Mouse (Mus musculus): ENCODE results near the gene Snrpa. TPM values are rescaled to one million over a fixed set of nuclear protein-coding genes. Genes with fewer than 3 reads are reported as not detected.

Gene Snrpa
- polyA plus RNA-seq, 1 experiment from 2014 or later, result 257 TPM

- Histone ChIP-seq H3K9ac (no peak overlapping the region), H3K36me3 (peaks cover 20% of the 10 kb centered on the region), H3K4me1 (peaks cover 16% of the 10 kb centered on the region), H3K4me2 (no peak overlapping the region), H3K27ac (no peak overlapping the region), H3K9me3 (no peaks in the 10 kb centered on the region), H3K4me3 (no peak overlapping the region), H3K27me3 (no peaks in the 10 kb centered on the region)
- no peak for ATAC-seq (ENCODE audit: borderline replicate concordance, extremely low read depth, low FRiP score, low TSS enrichment)
- WGBS, result 90% methylated on average over 8 of the region's 8 CpGs
These were observed 1.6 kb upstream of the Snrpa start for GRCm38 (mm10) chr7:27197634-27198033.

DNA sequence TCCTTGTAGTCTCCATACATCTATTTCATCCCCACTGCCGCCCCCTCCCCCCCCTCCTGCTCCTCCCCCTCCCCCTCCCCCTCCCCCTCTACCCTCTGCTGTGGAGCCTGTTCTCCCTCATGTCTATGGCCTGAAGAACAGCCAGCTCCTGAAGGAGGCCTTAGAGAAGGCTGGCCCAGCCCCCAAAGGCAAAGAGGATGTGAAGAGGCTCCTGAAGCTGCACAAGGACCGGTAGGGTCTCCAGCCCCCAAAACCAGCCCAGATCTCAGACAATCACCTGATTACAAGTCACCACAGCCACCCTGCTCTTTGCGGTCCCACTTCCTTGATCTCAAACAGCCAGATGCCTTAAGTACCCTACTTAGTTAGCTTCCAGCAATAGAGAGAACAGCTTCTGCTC is 1.1 kb upstream of the Snrpa start:
- Histone ChIP-seq H3K36me3 (peaks cover 20% of the 10 kb centered on the region), H3K9me3 (no peaks in the 10 kb centered on the region), H3K4me1 (peaks cover 16% of the 10 kb centered on the region), H3K4me2 (no peak overlapping the region), H3K27ac (no peak overlapping the region), H3K27me3 (no peaks in the 10 kb centered on the region), H3K4me3 (no peak overlapping the region), H3K9ac (no peak overlapping the region)
- ATAC-seq (ENCODE audit: borderline replicate concordance, extremely low read depth, low FRiP score, low TSS enrichment), result no peak
- 80% methylated on average over 3 of the region's 3 CpGs for WGBS

- ATAC-seq (ENCODE audit: borderline replicate concordance, extremely low read depth, low FRiP score, low TSS enrichment), result no peak
- Histone ChIP-seq H3K4me2 (no peak overlapping the region; the same call in 1 of the 2 replicates), H3K4me3 (peak overlapping the region; percentile 4; the same call in 1 of the 2 replicates)
These were observed 2.3 kb downstream of the Snrpa start for GRCm38 (mm10) chr7:27193731-27194130.

GRCm38 (mm10) chr7:27192434-27192833 is 3.6 kb downstream of the Snrpa start:
- ATAC-seq (ENCODE audit: borderline replicate concordance, extremely low read depth, low FRiP score, low TSS enrichment), result no peak
- peaks cover 66% of the 10 kb centered on the region for H3K36me3 ChIP-seq
- no peak overlapping the region for H3K27ac ChIP-seq
- no peak overlapping the region for H3K4me3 ChIP-seq
- WGBS, result 89% methylated on average over 5 of the region's 5 CpGs
- H3K27me3 ChIP-seq, result no peaks in the 10 kb centered on the region
- H3K4me1 ChIP-seq, result peaks cover 16% of the 10 kb centered on the region
- no peak overlapping the region for H3K4me2 ChIP-seq
- H3K9ac ChIP-seq, result no peak overlapping the region
- H3K9me3 ChIP-seq, result no peaks in the 10 kb centered on the region

More at GRCm38 (mm10) chr7:27193731-27194130, 2.3 kb downstream of the Snrpa start:
- Histone ChIP-seq H3K9ac (peak overlapping the region; percentile 20), H3K9me3 (no peaks in the 10 kb centered on the region), H3K36me3 (peaks cover 53% of the 10 kb centered on the region), H3K4me1 (peaks cover 16% of the 10 kb centered on the region), H3K27ac (no peak overlapping the region), H3K27me3 (no peaks in the 10 kb centered on the region)
- WGBS, result 65% methylated on average over 4 of the region's 4 CpGs

DNA sequence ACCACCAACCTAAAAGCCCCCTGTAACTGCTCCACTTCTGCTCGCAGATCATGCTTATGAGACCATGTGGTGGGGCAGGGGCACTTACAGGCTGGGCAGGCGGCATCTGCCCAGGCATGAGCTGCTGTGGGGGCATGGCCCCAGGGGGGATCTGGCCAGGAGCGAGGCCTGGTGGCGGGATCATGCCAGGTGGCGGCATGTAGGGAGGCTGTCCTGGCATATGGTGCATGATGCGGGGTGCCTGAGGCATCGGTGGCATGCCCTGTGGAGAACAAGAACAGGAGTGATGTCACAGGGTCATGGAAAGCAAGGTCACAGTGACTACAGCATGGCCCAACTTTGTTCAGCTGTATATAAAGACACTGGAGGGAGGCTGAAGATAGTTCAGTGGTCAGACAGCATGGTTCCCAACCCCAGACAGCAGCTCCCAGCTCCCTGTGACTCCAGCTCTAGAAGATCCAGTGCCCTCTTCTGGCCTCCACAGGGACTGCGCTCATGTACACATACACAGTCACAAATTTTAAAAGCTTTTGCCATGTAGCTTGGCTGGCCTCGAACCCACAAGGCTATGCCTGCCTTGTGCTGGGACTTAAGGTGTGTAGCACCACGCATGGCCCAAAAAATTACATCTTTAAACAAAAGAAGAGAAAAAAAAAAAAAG is 6.7 kb downstream of the Snrpa start:
- H3K4me3 ChIP-seq, result no peak overlapping the region
- ATAC-seq (ENCODE audit: borderline replicate concordance, extremely low read depth, low FRiP score, low TSS enrichment), result no peak
- H3K4me2 ChIP-seq, result no peak overlapping the region
- no peaks in the 10 kb centered on the region for H3K27me3 ChIP-seq
- no peaks in the 10 kb centered on the region for H3K9me3 ChIP-seq
- no peak overlapping the region for H3K9ac ChIP-seq
- WGBS, result 93% methylated on average over 10 of the region's 10 CpGs
- H3K36me3 ChIP-seq, result peaks cover 96% of the 10 kb centered on the region
- H3K4me1 ChIP-seq, result peaks cover 7% of the 10 kb centered on the region
- H3K27ac ChIP-seq, result no peak overlapping the region

DNA sequence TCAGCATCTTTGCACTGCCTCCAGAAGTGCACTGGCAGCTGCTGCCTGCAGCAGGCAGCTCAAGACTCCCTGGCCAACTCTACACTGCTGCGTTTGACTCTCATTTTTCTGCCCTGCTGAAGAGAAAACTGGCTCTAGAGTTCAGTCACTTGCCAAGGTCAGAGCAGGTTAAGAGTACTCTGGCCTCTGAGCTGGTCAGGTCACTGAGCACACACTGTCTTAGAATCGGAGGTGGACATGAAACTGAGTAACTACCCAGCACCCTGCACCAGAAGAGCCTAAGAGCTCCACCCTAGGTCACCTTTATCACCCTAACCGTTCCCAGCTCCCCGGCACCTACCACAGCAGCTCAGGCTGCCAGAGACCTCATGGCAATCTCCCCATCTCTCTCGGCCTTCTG is 10.1 kb downstream of the Snrpa start:
- Histone ChIP-seq H3K27me3 (no peaks in the 10 kb centered on the region), H3K9me3 (no peaks in the 10 kb centered on the region), H3K4me3 (no peak overlapping the region), H3K9ac (no peak overlapping the region), H3K27ac (no peak overlapping the region), H3K36me3 (peaks cover 75% of the 10 kb centered on the region), H3K4me1 (0 out of 2 replicates have a peak, but pooled peaks cover 1% of the 10 kb centered on the region), H3K4me2 (no peak overlapping the region)
- no peak for ATAC-seq (ENCODE audit: borderline replicate concordance, extremely low read depth, low FRiP score, low TSS enrichment)
- WGBS, result 91% methylated on average over 5 of the region's 5 CpGs

GRCm38 (mm10) chr7:27184964-27185363 is 11.1 kb downstream of the Snrpa start:
- Histone ChIP-seq H3K4me3 (no peak overlapping the region), H3K9ac (no peak overlapping the region), H3K36me3 (peaks cover 65% of the 10 kb centered on the region), H3K4me1 (peaks cover 10% of the 10 kb centered on the region; the same call in 1 of the 2 replicates), H3K9me3 (no peaks in the 10 kb centered on the region), H3K4me2 (no peak overlapping the region), H3K27ac (no peak overlapping the region), H3K27me3 (no peaks in the 10 kb centered on the region)
- ATAC-seq (ENCODE audit: borderline replicate concordance, extremely low read depth, low FRiP score, low TSS enrichment), result no peak
- WGBS, result 68% methylated on average over 3 of the region's 3 CpGs

DNA sequence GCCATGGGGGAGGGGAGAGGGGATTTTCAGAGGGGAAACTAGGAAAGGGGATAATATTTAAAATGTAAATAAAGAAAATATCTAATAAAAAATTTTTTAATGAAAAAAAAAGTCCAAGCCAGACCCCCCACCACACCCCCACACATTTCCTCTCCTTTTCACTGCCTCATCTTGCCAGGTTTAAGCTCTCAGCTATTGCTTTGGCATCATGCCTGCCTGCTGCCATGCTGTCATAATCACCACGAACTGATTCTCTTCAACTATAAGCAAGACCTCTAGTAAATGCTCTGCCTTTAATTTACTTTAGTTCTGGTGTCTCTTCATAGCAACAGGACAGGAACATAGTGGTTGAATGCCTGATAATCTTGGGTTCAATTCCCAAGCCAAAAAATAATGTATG is 13.6 kb downstream of the Snrpa start:
- Histone ChIP-seq H3K36me3 (peaks cover 40% of the 10 kb centered on the region), H3K4me2 (no peak overlapping the region), H3K9me3 (no peaks in the 10 kb centered on the region), H3K27me3 (no peaks in the 10 kb centered on the region), H3K9ac (no peak overlapping the region), H3K4me3 (no peak overlapping the region), H3K27ac (peak overlapping the region; percentile 98), H3K4me1 (peaks cover 24% of the 10 kb centered on the region)
- WGBS, result 57% methylated on average over 1 of the region's 1 CpGs
- ATAC-seq (ENCODE audit: borderline replicate concordance, extremely low read depth, low FRiP score, low TSS enrichment), result no peak

GRCm38 (mm10) chr7:27180837-27181695 is 15.0 kb downstream of the Snrpa start, which contains the start of the genes Gm21983 and Mia:
Gene Gm21983 (minus strand): TSS chr7:27181086.
Gene Mia (minus strand): TSS chr7:27181157.
- Histone ChIP-seq H3K27ac (peak within 1 kb of the TSS; percentile 98), H3K9ac (peak within 1 kb of the TSS; percentile 35), H3K4me2 (peak within 1 kb of the TSS; percentile 58), H3K4me3 (peak within 1 kb of the TSS; percentile 82), H3K4me1 (peaks cover 25% of the 10 kb centered on the region), H3K36me3 (peaks cover 26% of the 10 kb centered on the region), H3K9me3 (no peaks in the 10 kb centered on the region), H3K27me3 (no peaks in the 10 kb centered on the region)
- 0 out of 2 replicates have a peak, but pooled peaks have one; percentile 5 for ATAC-seq (ENCODE audit: borderline replicate concordance, extremely low read depth, low FRiP score, low TSS enrichment)
- 47% methylated on average over 14 of the region's 14 CpGs for WGBS

- Histone ChIP-seq H3K9ac (0 out of 2 replicates have a peak overlapping the region, but pooled peaks have one; percentile 0), H3K4me3 (peak overlapping the region; percentile 82), H3K4me2 (peak overlapping the region; percentile 58), H3K36me3 (peaks cover 18% of the 10 kb centered on the region), H3K27ac (peak overlapping the region; percentile 98), H3K27me3 (no peaks in the 10 kb centered on the region), H3K9me3 (no peaks in the 10 kb centered on the region), H3K4me1 (peaks cover 25% of the 10 kb centered on the region)
- no peak for ATAC-seq (ENCODE audit: borderline replicate concordance, extremely low read depth, low FRiP score, low TSS enrichment)
- 43% methylated on average over 5 of the region's 5 CpGs for WGBS
These were observed 16.0 kb downstream of the Snrpa start for GRCm38 (mm10) chr7:27180036-27180435.

GRCm38 (mm10) chr7:27179217-27179918 is 16.7 kb downstream of the Snrpa start:
- peak overlapping the region; percentile 98 for H3K27ac ChIP-seq
- no peak for ATAC-seq (ENCODE audit: borderline replicate concordance, extremely low read depth, low FRiP score, low TSS enrichment)
- H3K9ac ChIP-seq, result 0 out of 2 replicates have a peak overlapping the region, but pooled peaks have one; percentile 12
- no peaks in the 10 kb centered on the region for H3K27me3 ChIP-seq
- peak overlapping the region; percentile 82 for H3K4me3 ChIP-seq
- H3K4me2 ChIP-seq, result peak overlapping the region; percentile 58
- no peaks in the 10 kb centered on the region for H3K9me3 ChIP-seq
- peaks cover 18% of the 10 kb centered on the region for H3K36me3 ChIP-seq
- H3K4me1 ChIP-seq, result peaks cover 25% of the 10 kb centered on the region
- WGBS, result 33% methylated on average over 16 of the region's 16 CpGs

Data from lung, embryonic 15.5 days (tissue).